Mouse (Mus musculus): ENCODE results near the gene Slc25a28.

The Slc25a28 gene

DNA sequence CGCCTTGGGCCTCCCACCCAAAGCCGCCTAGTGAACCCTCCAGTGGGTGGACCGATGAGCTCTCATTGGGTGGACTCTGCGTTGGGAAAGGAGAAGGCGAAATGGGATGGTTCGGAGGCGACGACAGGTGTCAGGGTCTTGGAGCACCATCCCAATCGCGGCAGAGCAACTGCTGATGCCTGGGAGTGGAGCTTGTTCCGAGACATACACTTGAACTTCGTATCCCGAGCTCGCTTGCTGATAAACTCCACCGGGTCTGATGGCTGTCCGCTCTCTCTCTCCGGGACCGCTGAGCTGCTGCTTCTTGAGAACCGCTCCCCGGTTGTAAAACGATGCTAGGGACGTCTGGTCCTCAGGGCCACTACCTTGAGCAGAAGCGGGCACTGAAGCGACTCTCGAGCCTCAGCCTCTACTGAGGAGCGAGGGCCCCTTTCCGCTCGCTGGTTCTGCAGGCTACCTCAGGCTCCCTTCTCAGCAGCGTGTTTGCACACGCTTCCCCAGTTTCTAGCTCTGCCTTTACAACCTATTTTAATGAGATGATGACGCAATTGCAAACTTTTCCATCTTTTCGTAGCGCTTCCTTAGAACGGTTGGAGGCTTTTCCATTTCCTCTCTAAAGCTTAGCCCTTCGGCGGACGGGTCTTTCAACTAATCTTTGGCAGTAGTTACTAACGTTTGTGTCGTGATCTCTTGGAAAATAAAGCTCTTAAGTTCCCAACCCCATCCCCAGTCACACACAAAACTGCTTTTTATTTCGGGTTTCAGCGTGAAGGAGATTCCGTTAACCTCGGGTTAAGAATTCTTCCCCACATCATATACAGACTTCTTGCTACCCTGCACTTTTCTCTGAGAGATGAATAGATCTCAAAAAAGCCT, 1.1 kb upstream of the Slc25a28 start:
- DNase-seq (ENCODE audit: inconsistent ontology term) = no peak

GRCm38 (mm10) chr19:43674316-43674689, 378 bp downstream of the Slc25a28 start:
- DNase-seq (ENCODE audit: inconsistent ontology term) = no peak

DNA sequence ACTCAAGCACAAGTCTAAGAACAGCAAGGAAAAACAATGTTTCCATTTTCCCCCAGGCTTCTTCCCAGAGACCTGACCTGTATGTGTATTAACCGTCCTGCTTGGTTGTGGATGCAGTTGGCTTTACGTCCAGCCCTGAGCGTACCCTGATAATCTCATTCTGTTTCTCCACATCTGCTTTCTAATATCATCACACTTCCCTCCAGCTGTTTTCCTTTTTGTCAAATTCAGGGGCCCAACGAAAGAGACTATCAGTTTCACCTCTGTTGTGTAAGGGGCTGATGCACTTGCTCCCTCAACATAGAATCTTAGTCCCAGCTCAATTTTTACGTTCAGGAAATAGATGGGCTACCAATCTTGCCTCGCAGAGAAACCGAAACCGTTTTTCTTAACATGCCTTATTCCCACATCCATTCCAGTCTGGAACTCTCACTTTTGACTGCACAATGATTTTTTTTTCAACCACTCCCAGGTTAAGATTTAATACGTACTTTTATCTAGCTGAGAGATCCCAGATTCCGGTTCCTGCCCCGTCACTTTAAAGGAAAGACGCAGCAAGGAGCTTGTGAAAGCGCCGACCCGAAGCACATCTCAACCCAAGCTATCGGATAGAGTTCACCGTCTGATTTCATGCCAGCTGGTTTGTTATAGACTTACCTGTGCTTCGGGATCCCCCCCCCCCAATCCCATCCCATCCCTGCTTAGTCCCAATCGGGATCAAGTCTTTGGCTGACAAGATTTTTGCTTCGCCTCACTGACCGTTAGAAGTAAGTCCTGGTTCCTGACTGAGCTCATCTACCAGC, 967 bp downstream of the Slc25a28 start:
- DNase-seq (ENCODE audit: inconsistent ontology term) = peak; percentile 30

- no peak for DNase-seq (ENCODE audit: inconsistent ontology term)
These were observed 3.6 kb downstream of the Slc25a28 start for GRCm38 (mm10) chr19:43671054-43671453.

DNA sequence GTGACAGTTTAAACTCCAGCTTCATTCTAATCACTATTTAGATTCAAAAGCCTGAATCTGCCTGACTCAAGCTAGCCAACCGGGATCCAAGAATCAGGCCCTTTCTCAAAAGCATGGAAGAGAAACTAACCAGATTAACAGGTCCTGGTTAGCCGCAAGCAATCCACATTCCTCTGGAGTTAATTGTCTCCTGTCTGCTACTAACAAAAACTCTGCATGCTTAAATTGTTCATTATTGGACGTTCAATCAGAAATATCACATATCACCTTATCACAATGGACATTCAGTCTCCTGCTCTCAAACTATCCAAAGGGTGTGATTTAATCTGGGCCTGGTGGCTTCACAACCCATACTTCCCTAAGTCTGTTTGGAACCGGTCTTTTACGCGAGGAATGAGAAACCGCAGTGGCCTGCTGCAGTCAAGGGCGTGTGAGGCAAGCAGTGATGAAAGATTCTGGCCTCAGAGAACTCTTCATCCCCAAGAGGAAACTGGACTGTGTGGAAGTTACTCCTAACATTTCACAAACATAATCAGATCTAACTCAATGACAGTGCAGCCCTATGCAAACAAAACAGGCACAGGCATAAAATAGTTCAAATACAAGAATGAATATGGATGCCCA, 5.4 kb downstream of the Slc25a28 start:
- peak; percentile 77 for DNase-seq (ENCODE audit: inconsistent ontology term)

DNA sequence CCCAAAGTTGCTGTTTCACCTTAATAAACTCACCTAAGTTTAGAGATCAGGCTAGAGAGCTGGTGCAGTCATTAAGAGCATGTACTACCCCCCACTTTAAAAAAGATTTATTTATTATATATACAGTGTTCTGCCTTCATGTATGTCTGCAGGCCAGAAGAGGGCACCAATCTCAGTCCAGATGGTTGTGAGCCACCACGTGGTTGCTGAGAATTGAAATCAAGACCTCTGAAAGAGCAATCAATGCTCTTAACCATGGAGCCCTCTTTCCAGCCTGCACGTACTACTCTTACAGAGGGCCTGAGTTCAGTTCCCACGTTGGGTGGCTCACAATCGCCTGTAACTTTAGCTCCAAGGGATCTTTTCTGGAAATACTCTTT, 7.3 kb downstream of the Slc25a28 start:
- DNase-seq (ENCODE audit: inconsistent ontology term) = no peak

DNA sequence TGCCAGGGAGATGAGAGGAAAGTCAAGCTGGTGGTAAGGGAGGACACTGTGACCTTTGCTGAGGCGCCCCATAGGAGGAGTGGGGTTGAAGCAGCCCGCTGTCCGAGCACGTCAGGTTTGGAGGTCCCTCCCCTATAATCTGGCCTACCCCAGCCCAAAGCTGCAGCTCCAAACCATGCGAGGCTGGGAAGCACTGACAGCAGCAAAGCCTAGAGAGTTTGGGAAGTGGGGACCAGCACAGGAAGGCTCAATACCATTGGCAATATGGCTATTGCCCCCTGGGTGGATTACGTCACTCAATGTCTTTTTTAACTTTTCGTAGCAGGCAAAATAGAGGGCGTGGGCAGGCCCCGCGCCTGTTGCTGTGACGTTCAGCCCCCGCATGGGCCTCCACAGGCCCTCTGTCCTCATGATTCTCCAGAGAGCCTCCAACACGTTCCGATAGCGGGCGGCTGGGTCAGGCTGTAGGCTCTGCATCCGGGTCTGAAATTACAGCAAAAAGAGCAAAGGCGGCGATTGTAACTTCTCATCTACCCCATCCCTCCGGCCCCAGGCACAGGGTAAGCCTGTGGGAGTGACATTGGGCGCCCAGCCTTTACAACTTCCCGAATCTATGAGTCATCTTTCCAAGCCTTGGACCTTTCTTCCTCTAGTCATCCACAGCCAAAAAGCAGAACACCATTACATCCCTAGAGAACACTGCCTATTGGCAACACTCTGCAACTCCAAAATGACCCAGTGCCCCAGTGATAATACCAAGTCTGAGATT, 7.8 kb downstream of the Slc25a28 start:
- DNase-seq (ENCODE audit: inconsistent ontology term) = no peak

- DNase-seq (ENCODE audit: inconsistent ontology term) = no peak
These were observed 9.1 kb downstream of the Slc25a28 start for GRCm38 (mm10) chr19:43665441-43666048.

- DNase-seq (ENCODE audit: inconsistent ontology term) = no peak
These were observed 11.2 kb downstream of the Slc25a28 start for GRCm38 (mm10) chr19:43663471-43663870.

DNA sequence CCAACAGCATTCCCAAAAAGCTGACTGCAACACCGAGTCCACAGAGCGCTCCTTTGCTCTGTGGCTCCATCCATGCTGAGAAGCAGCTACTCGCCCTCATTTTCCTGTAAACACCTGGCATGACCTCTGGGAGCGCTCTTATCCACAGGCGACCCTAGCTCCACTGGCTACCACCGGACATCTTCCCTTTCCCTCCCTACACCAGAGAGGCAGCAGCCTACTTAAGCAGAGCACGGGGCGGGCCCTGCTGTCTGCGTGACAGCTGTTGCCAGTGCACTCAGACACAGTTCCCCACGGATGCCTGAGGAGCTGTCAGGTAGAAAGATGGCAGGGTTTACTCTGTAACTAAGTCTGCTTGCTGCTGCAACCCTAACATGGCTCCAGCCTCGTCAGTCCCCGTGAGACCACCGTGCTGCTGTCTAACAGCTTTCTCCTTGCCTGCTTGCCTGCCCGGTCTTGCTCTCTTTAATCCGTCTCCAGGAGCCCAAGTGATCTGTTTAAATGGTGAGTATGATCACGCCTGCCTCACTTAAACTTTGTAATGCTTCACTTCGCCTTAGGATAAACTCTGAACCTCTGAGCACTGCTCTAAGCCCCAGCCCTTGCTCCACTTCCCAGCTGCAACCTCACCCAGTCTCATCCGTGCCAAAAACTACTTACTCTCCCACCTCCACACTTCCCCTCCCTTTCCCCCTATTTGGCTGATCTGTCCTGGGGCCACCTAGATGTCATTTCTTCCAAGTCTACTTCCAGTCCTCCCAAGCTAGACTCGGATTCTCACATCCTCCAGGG, 12.3 kb downstream of the Slc25a28 start:
- DNase-seq (ENCODE audit: inconsistent ontology term) = no peak

DNA sequence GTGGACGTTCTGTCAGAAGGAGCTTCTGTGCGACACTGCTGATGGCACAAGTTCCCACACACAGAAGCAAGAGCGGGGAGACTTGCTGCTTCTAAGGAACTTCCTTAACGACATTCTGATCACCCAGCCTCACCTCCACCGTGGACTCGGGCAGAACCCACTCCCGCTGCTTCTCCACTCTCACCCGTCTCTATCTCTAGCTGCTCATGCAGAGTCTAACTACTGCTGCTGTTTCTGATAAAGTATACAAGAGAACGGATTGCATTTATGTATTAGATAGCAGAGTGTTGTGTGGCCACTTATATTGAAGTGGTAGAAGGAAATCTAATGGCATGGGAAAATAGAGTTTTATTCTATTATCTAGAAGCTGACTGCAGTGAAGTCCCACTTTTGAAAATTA, 13.9 kb downstream of the Slc25a28 start:
- DNase-seq (ENCODE audit: inconsistent ontology term) = no peak

DNA sequence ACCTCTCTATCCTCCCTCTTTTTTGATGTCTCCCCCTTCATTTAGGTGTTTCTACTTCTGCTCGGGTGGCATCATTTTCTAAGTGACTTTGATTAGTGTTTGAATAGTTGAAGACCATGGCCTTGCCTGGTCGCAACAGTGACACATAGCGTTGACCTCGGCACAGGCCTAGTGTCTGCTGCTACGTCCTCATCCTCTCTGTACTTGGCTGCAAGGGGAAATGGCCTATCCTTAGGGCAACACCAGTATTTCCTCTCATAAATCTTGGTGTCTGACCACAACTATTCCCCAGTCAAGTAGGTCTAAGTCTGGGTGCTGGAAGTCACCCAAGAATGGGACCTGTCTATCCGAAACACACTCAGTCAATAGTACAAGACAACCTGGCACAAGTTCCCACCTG, 15.0 kb downstream of the Slc25a28 start:
- DNase-seq (ENCODE audit: inconsistent ontology term) = no peak

GRCm38 (mm10) chr19:43655735-43656492, 18.8 kb downstream of the Slc25a28 start:
- peak; percentile 45 for DNase-seq (ENCODE audit: inconsistent ontology term)

- DNase-seq (ENCODE audit: inconsistent ontology term) = no peak
These were observed 23.4 kb downstream of the Slc25a28 start for GRCm38 (mm10) chr19:43651241-43651785.

DNA sequence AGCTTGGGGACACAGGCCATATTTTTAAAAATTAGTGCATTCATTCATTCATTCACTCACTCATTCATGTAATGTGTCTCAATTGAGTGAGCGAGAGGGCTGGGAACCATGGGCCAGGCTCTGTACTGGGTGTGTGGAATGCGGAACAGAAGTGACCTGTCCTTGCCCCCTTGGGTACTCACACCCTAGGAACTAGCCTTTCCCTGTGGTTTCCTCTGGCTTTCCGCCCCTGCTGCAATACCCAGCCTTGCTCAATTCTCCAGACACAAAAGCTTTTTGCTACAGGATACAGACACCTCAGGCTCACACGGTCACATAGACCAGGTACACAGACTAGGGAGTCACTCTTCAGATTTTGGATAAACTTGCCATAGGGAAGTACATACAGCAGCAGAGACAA, 26.3 kb downstream of the Slc25a28 start:
- no peak for DNase-seq (ENCODE audit: inconsistent ontology term)

DNA sequence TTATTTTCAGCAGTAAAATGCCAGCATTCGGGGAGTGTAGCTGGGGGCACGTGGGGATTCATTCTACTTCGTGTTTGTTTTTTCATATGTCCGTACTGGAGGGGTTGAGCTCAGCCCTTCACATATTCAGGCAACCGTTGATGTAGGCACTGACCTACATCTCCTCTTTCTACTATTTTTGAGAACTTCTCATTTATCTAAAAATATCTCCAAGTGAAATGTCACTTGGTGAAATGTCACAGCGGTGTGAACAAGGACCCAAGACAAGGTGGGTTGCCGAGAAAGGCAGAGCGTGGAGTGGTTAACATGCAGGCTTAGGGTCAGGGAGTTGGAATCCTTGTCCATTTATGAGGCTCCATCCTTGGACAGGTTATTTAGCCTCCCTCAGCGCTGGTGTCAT, 27.4 kb downstream of the Slc25a28 start:
- no peak for DNase-seq (ENCODE audit: inconsistent ontology term)

- DNase-seq (ENCODE audit: inconsistent ontology term) = no peak
These were observed 27.8 kb downstream of the Slc25a28 start for GRCm38 (mm10) chr19:43646852-43647251.

DNA sequence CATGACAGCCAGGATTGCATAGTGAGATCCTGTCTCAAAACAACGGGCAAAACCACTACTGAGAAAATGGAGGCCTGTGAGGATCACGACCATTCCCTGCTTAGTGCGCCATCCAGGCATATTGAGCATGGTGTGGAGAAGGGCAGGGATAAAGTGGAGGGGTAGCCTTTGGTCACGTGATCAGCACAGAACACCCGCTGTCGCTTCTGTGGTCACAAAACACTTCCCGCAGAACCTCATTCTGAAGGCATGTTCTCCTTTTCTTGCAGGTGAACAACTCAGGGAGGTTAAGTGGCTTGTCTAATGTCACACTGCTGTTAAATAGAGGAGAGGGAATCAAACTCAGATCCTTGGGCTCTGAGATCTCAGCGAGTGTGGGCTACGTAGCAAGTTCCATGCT, 29.2 kb downstream of the Slc25a28 start:
- no peak for DNase-seq (ENCODE audit: inconsistent ontology term)

DNA sequence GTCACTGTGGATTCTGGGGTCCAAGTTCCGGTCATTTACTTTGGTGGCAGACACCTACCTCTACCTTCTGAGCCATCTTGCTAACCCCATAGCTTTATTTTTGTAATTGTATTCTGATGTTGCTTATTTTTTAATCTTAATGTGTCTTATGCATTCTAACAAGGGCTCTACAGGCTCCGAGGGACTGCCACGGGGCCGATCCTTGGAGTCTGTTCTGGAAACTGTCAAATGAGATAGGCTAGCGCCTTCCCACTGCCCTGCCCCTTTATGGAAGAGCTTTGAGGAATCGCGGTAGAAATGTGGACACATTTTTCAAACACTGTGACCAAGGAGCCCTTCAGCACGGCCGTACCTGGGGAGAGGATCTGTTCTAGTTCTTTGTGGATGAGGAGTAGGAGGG, 31.8 kb downstream of the Slc25a28 start:
- no peak for DNase-seq (ENCODE audit: inconsistent ontology term)

All from Muller cell, postnatal 12 days (primary cell).